Mouse (Mus musculus) intestine, postnatal 0 days (tissue): ENCODE measurements around the gene Ccl20. TPM values are rescaled to one million over a fixed set of nuclear protein-coding genes. Genes with fewer than 3 reads are reported as not detected.

Experiments used
- ATAC-seq: fragments of 200-750 bp; cut with Nextera tagmentation; 2 replicates; pipeline ENCODE4 v1.8.0; 2017; ENCODE audit warnings: mild to moderate bottlenecking, moderate TSS enrichment, moderate library complexity
- H3K27ac ChIP-seq: fragments of 300-500 bp; sonication (generic); 2 replicates; pipeline ENCODE4 v1.5.1; 2014; ENCODE audit warnings: mild to moderate bottlenecking, low read depth, low read length, moderate library complexity
- H3K27me3 ChIP-seq: fragments of 300-500 bp; sonication (generic); replicated peaks from 2 replicates; pipeline ENCODE4 v1.6.1; 2014; ENCODE audit warnings: low read length, mixed read lengths; ENCODE audit not compliant: control insufficient read depth, insufficient read depth
- H3K36me3 ChIP-seq: fragments of 300-500 bp; sonication (generic); 2 replicates; pipeline ENCODE4 v1.6.1; 2014; ENCODE audit warnings: mild to moderate bottlenecking, moderate library complexity; ENCODE audit not compliant: control insufficient read depth, insufficient read depth
- H3K4me1 ChIP-seq: fragments of 300-500 bp; sonication (generic); replicated peaks from 2 replicates; pipeline ENCODE4 v1.6.1; 2014; ENCODE audit warnings: antibody characterized with exemption, low read length, mixed read lengths; ENCODE audit not compliant: control insufficient read depth, insufficient read depth
- H3K4me2 ChIP-seq: fragments of 300-500 bp; sonication (generic); replicated peaks from 2 replicates; pipeline ENCODE4 v1.6.1; 2014; ENCODE audit warnings: low read depth, mild to moderate bottlenecking, moderate library complexity
- H3K4me3 ChIP-seq: fragments of 300-500 bp; sonication (generic); 2 replicates; pipeline ENCODE4 v1.5.1; 2014; ENCODE audit warnings: low read depth, low read length
- H3K9ac ChIP-seq: fragments of 300-500 bp; sonication (generic); 2 replicates; pipeline ENCODE4 v1.6.1; 2014; ENCODE audit warnings: mild to moderate bottlenecking, low read depth, low read length
- H3K9me3 ChIP-seq: fragments of 300-500 bp; sonication (generic); 2 replicates; pipeline ENCODE4 v1.6.1; 2016; ENCODE audit warnings: mixed run types; ENCODE audit not compliant: control insufficient read depth
- CTCF ChIP-seq: sonication (generic); IDR thresholded peaks from 2 replicates; pipeline ENCODE4 v1.5.1; 2016; ENCODE audit warnings: low read depth, mild to moderate bottlenecking, control low read depth, antibody characterized with exemption, moderate library complexity
- WGBS: fragments of 180-500 bp; shearing (Covaris S2); extraction: QIAGEN DNeasy Blood & Tissue Kit; methylation state at CpG from one replicate; pipeline ENCODE4 v1.1.7; 2014; 5-methylcytosine and 5-hydroxymethylcytosine counted together
- polyA plus RNA-seq: library from polyadenylated mRNA; unstranded; fragments of >200 nt; fragmentation: Nextera tagmentation; extraction: Ambion mirVana; gene quantifications from 2 replicates; pipeline ENCODE4 v1.2.1, GENCODE M21; 2015

Gene Ccl20
- 13.2 and 28.1 TPM in 2 replicates for polyA plus RNA-seq

GRCm38 (mm10) chr1:83116447-83117137 lies at the start of gene Ccl20:
Ccl20 (plus strand) TSS chr1:83116766.
- no peaks in the 10 kb centered on the region for H3K27me3 ChIP-seq
- H3K36me3 ChIP-seq, result no peaks in the 10 kb centered on the region
- ATAC-seq, result peak; percentile 86
- H3K4me3 ChIP-seq, result no peak within 1 kb of the TSS
- H3K9me3 ChIP-seq, result no peaks in the 10 kb centered on the region
- WGBS, result 15% methylated on average over 8 of the region's 8 CpGs
- peak; percentile 68 for TF ChIP-seq CTCF
- no peak within 1 kb of the TSS for H3K9ac ChIP-seq
- H3K4me2 ChIP-seq, result peak within 1 kb of the TSS; percentile 18
- H3K27ac ChIP-seq, result peak within 1 kb of the TSS; percentile 60
- peaks cover 5% of the 10 kb centered on the region for H3K4me1 ChIP-seq

- 90% methylated on average over 10 of the region's 10 CpGs for WGBS
- ATAC-seq, result no peak
Measured at GRCm38 (mm10) chr1:83067205-83067604, 49.4 kb upstream of the Ccl20 start.

GRCm38 (mm10) chr1:83075526-83076189 lies 40.9 kb upstream of the Ccl20 start:
- Histone ChIP-seq H3K27ac (no peak overlapping the region), H3K27me3 (no peaks in the 10 kb centered on the region), H3K4me1 (no peaks in the 10 kb centered on the region), H3K9me3 (no peaks in the 10 kb centered on the region), H3K4me2 (peak overlapping the region; percentile 39), H3K4me3 (no peak overlapping the region), H3K36me3 (no peaks in the 10 kb centered on the region), H3K9ac (no peak overlapping the region)
- no peak for TF ChIP-seq CTCF
- ATAC-seq, result no peak
- WGBS, result 46% methylated on average over 15 of the region's 15 CpGs

More at GRCm38 (mm10) chr1:83067205-83067604, 49.4 kb upstream of the Ccl20 start:
- H3K27me3 ChIP-seq, result no peaks in the 10 kb centered on the region
- no peaks in the 10 kb centered on the region for H3K36me3 ChIP-seq
- TF ChIP-seq CTCF, result no peak
- H3K4me3 ChIP-seq, result no peak overlapping the region
- no peaks in the 10 kb centered on the region for H3K4me1 ChIP-seq
- no peaks in the 10 kb centered on the region for H3K9me3 ChIP-seq
- H3K9ac ChIP-seq, result no peak overlapping the region
- H3K27ac ChIP-seq, result no peak overlapping the region
- no peak overlapping the region for H3K4me2 ChIP-seq

- H3K4me1 ChIP-seq, result no peaks in the 10 kb centered on the region
- no peak overlapping the region for H3K27ac ChIP-seq
- peak; percentile 49 for ATAC-seq
- H3K4me2 ChIP-seq, result peak overlapping the region; percentile 39
- TF ChIP-seq CTCF, result peak; percentile 92
- no peaks in the 10 kb centered on the region for H3K36me3 ChIP-seq
- no peak overlapping the region for H3K4me3 ChIP-seq
- 52% methylated on average over 11 of the region's 11 CpGs for WGBS
- no peak overlapping the region for H3K9ac ChIP-seq
- no peaks in the 10 kb centered on the region for H3K27me3 ChIP-seq
- H3K9me3 ChIP-seq, result no peaks in the 10 kb centered on the region
Measured at GRCm38 (mm10) chr1:83076190-83076917, 40.2 kb upstream of the Ccl20 start.

GRCm38 (mm10) chr1:83077016-83077415 lies 39.5 kb upstream of the Ccl20 start:
- H3K4me2 ChIP-seq, result no peak overlapping the region
- 84% methylated on average over 6 of the region's 6 CpGs for WGBS
- ATAC-seq, result no peak
- no peaks in the 10 kb centered on the region for H3K36me3 ChIP-seq
- H3K4me3 ChIP-seq, result no peak overlapping the region
- H3K27ac ChIP-seq, result no peak overlapping the region
- no peaks in the 10 kb centered on the region for H3K9me3 ChIP-seq
- no peaks in the 10 kb centered on the region for H3K27me3 ChIP-seq
- no peaks in the 10 kb centered on the region for H3K4me1 ChIP-seq
- no peak overlapping the region for H3K9ac ChIP-seq
- no peak for TF ChIP-seq CTCF

- no peak overlapping the region for H3K9ac ChIP-seq
- no peak overlapping the region for H3K4me3 ChIP-seq
- no peak overlapping the region for H3K4me2 ChIP-seq
- H3K27ac ChIP-seq, result no peak overlapping the region
- ATAC-seq, result no peak
- WGBS, result 40% methylated on average over 2 of the region's 2 CpGs
- H3K9me3 ChIP-seq, result no peaks in the 10 kb centered on the region
- no peaks in the 10 kb centered on the region for H3K36me3 ChIP-seq
- H3K27me3 ChIP-seq, result no peaks in the 10 kb centered on the region
- no peak for TF ChIP-seq CTCF
- H3K4me1 ChIP-seq, result no peaks in the 10 kb centered on the region
Measured at GRCm38 (mm10) chr1:83084790-83085189, 31.8 kb upstream of the Ccl20 start.
